Mouse (Mus musculus) left cerebral cortex, postnatal 10 days (tissue): Measurements from ENCODE around the gene Btg1-ps2. TPM values are rescaled to one million over a fixed set of nuclear protein-coding genes. Genes with fewer than 3 reads are reported as not detected.
"Not testable (repeated sequence)": the region's sequence is repeated elsewhere in the genome, so short reads cannot be mapped to it uniquely, and the experiment has no call there.

Source experiments
- DNase-seq, 2 experiments: peaks; one replicate each; pipeline ENCODE4 v3.0.0; 2021 to 2022; ENCODE audit warnings: low spot score in 2 of 2, mixed read lengths in 1 of 2; ENCODE audit errors: extremely low spot score in 1 of 2
- intact Hi-C: fragments of 180-260 bp; cut with DNase I; formaldehyde crosslinking; loops from one replicate; pipeline ENCODE4 v1.15.1; 2025
- total RNA-seq, 2 experiments: library from RNA; stranded (reverse); gene quantifications; 2 replicates each; pipeline ENCODE4 v1.2.3; 2021

Gene Btg1-ps2
- not detected for total RNA-seq

DNA sequence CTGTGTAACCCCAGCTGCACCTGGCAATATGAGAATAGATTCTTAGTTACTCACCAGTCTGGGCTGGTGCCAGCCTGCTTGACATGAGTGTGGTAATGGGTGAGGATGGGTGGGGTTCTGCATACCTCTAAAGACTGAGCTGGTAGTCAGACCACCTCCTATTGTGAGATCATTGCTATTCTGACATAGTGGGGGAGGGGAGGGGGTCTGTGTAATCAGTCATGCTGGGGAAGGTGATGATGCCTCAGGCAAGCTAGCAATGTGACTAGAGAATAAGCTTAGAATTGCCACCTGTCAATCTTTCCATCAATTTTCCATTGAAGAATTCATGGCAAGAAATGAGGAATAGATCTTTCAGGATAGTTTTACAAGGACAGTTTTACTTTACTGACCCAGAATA is at the start of gene Btg1-ps2:
Btg1-ps2 (minus strand) TSS at position 101 of the 400 bp plus-strand sequence.
- intact Hi-C loops, DNase-seq: not testable (repeated sequence)

GRCm38 (mm10) chrX:38085041-38085440 is 42.1 kb upstream of the Btg1-ps2 start, which contains the start of gene Rhox11:
Gene Rhox11, minus strand, starts transcription at chrX:38085141.
- intact Hi-C loops: loop anchor here (10.0 kb wide), 1 partner anchor 90 kb away; no protein-coding TSS in a partner anchor
- DNase-seq: no peak

DNA sequence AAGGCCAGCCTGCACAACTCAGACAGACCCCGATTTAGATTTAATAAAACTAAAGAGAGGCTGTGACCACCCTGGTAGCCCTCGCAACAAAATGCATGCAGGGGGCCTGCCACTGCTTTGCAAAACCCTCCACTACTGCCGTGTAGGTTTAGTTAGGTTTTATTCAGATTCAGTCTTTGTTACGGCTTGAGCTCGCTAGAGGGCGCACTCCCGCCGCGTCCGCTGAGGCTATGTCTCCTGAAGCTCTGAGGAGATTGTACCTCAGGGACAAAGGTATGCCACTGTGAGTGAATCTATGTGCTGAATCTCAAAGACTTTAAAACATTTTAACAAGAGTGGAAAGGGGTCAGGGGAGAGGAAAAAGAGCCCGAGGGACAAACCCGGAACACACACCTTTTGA is 41.3 kb upstream of the Btg1-ps2 start:
- intact Hi-C loops: loop anchor here (10.0 kb wide), 1 partner anchor 91 kb away; no protein-coding TSS in a partner anchor
- DNase-seq: peak; percentile 15 to 34

- intact Hi-C loops: no loop called here
- no peak for DNase-seq
These were observed 23.3 kb upstream of the Btg1-ps2 start, which contains the start of gene Rhox10 for GRCm38 (mm10) chrX:38066175-38066574. Gene Rhox10, plus strand, starts transcription at chrX:38066475.

GRCm38 (mm10) chrX:38061544-38061943 is 18.6 kb upstream of the Btg1-ps2 start:
- DNase-seq: no peak
- intact Hi-C loops: no loop called here

GRCm38 (mm10) chrX:38039666-38040065 is 3.2 kb downstream of the Btg1-ps2 start:
- no peak for DNase-seq
- intact Hi-C loops: no loop called here

DNA sequence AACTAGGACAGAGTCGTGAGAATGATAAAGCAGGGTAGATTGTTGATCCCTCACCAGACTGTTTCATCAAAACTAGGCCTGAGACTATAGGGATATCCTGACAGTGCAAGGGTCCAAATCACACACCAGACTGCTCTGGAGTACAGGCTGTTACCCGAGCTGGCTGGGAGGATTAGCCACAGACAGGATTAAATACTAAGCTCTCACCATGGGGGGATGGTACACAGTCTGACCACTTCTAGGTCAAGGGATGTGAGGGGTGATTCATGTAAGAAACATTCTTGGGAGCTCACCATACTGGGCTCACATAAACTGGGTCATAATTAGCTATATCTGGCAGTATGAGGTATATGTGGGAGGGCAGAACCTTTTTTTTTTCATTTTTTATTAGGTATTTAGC is 9.1 kb downstream of the Btg1-ps2 start:
- intact Hi-C loops: no loop called here

DNA sequence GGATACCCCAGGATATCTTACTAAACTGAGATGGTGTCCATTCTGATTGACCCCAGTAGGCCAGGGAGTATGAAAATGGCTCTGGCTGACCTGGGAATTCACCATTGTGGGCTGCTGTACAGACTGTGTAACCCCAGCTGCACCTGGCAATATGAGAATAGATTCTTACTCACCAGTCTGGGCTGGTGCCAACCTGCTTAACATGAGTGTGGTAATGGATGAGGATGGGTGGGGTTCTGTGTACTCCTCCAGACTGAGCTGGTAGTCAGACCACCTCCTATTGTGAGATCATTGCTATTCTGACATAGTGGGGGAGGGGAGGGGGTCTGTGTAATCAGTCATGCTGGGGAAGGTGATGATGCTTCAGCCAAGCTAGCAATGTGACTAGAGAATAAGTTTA is 24.3 kb downstream of the Btg1-ps2 start, which contains the start of gene Btg1-ps1:
Btg1-ps1 (minus strand) TSS at position 219 of the 400 bp plus-strand sequence.
- DNase-seq, intact Hi-C loops: not testable (repeated sequence)

More for the DNA sequence above, 9.1 kb downstream of the Btg1-ps2 start:
- no peak for DNase-seq

DNA sequence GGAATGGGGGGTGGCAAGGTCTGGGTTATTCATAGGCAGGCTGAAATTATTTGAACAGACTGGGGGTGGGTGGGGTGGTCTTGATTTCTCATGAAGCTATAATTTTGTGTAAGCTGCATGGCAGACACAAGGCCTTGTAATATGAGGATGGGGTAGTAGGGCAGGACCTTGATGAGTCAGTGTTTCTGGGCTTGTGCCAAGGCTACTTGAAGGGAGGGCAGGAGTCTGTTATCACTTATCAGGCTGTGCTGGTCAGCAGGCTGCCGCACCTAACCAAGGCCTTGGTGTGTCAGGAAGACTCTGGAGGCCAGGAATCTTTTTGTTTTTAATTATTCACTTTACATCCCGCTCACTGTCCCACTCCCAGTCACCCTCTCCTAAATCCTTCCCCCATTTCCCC is 34.2 kb downstream of the Btg1-ps2 start:
- no peak for DNase-seq
- intact Hi-C loops: no loop called here

Other genes starting within 250 kb of the Btg1-ps2 start
- gene Rhox5, start 238.3 kb downstream of the Btg1-ps2 start, total RNA-seq: not detected
- gene Rhox6, start 216.2 kb downstream of the Btg1-ps2 start, total RNA-seq: not detected
- gene Rhox7a, start 211.4 kb downstream of the Btg1-ps2 start, total RNA-seq: not detected
- gene Rhox8, start 164.2 kb downstream of the Btg1-ps2 start, total RNA-seq: not detected
- not detected for gene Rhox7b, start 145.9 kb downstream of the Btg1-ps2 start, total RNA-seq
- gene Rhox9, start 141.3 kb downstream of the Btg1-ps2 start, total RNA-seq: not detected
- not detected for gene Btg1-ps1, start 24.3 kb downstream of the Btg1-ps2 start, total RNA-seq
- gene Rhox10, start 23.4 kb upstream of the Btg1-ps2 start, total RNA-seq: not detected
- not detected for gene Rhox11, start 42.0 kb upstream of the Btg1-ps2 start, total RNA-seq
- gene Rhox12, start 67.8 kb upstream of the Btg1-ps2 start, total RNA-seq: not detected
- not detected for gene Rhox13, start 78.1 kb upstream of the Btg1-ps2 start, total RNA-seq
- 10 to 100 TPM; 21.5 to 21.7 TPM for gene Zbtb33, start 146.7 kb upstream of the Btg1-ps2 start, total RNA-seq
- 10 to 100 TPM; 13.6 to 15.6 TPM for gene Tmem255a, start 209.3 kb upstream of the Btg1-ps2 start, total RNA-seq